Mouse (Mus musculus): ENCODE measurements at regions not wholly inside any gene's neighbourhood (a gene's known extent, or its start where the extent isn't known, plus 50 kb on each side); places are given as distances from the start of the nearest gene placed in this dataset.

- DNase-seq, result no peak
Measured at GRCm38 (mm10) chr11:111281237-111282160, 215.5 kb downstream of the Kcnj2 start.

GRCm38 (mm10) chr11:111282283-111282682 is 216.3 kb downstream of the Kcnj2 start:
- DNase-seq, result no peak

GRCm38 (mm10) chr11:111290537-111290936 is 224.6 kb downstream of the Kcnj2 start:
- no peak for DNase-seq

- DNase-seq, result no peak
Measured at GRCm38 (mm10) chr11:111296309-111296721, 230.4 kb downstream of the Kcnj2 start.

- DNase-seq, result no peak
Measured at GRCm38 (mm10) chr11:111312802-111313201, 246.8 kb downstream of the Kcnj2 start.

GRCm38 (mm10) chr11:111313566-111313965 is 247.6 kb downstream of the Kcnj2 start:
- no peak for DNase-seq

GRCm38 (mm10) chr11:111321576-111321975 is 255.6 kb downstream of the Kcnj2 start:
- no peak for DNase-seq

- DNase-seq, result no peak
Measured at GRCm38 (mm10) chr11:111324453-111325010, 258.6 kb downstream of the Kcnj2 start.

GRCm38 (mm10) chr11:111326915-111327314 is 261.0 kb downstream of the Kcnj2 start:
- no peak for DNase-seq

- no peak for DNase-seq
Measured at GRCm38 (mm10) chr11:111328258-111328657, 262.3 kb downstream of the Kcnj2 start.

- DNase-seq, result no peak
Measured at GRCm38 (mm10) chr11:111331592-111331991, 265.6 kb downstream of the Kcnj2 start.

- no peak for DNase-seq
Measured at GRCm38 (mm10) chr11:111333021-111333420, 267.1 kb downstream of the Kcnj2 start.

GRCm38 (mm10) chr11:111347562-111347961 is 281.6 kb downstream of the Kcnj2 start:
- no peak for DNase-seq

- DNase-seq, result no peak
Measured at GRCm38 (mm10) chr11:111350028-111350427, 284.1 kb downstream of the Kcnj2 start.

- no peak for DNase-seq
Measured at GRCm38 (mm10) chr11:111363363-111363762, 297.4 kb downstream of the Kcnj2 start.

- no peak for DNase-seq
Measured at GRCm38 (mm10) chr11:111377165-111377564, 311.2 kb downstream of the Kcnj2 start.

GRCm38 (mm10) chr11:111379842-111380241 is 313.9 kb downstream of the Kcnj2 start:
- no peak for DNase-seq

- DNase-seq, result no peak
Measured at GRCm38 (mm10) chr11:111398706-111399105, 332.7 kb downstream of the Kcnj2 start.

- DNase-seq, result no peak
Measured at GRCm38 (mm10) chr11:111409266-111409665, 343.3 kb downstream of the Kcnj2 start.

- DNase-seq, result no peak
Measured at GRCm38 (mm10) chr11:111424871-111425270, 358.9 kb downstream of the Kcnj2 start.

- DNase-seq, result no peak
Measured at GRCm38 (mm10) chr11:111426715-111427114, 360.8 kb downstream of the Kcnj2 start.

GRCm38 (mm10) chr11:111442257-111442656 is 376.3 kb downstream of the Kcnj2 start:
- DNase-seq, result no peak

- DNase-seq, result no peak
Measured at GRCm38 (mm10) chr11:111443381-111443780, 377.4 kb downstream of the Kcnj2 start.

- DNase-seq, result no peak
Measured at GRCm38 (mm10) chr11:111444791-111445190, 378.8 kb downstream of the Kcnj2 start.
